Mouse (Mus musculus) 3T3-L1 (cell line): ENCODE data around the gene Abi2.
A peak's percentile ranks its signal among the peaks of the same experiment; 100 is the strongest.

Source experiments
- DNase-seq: peaks from one replicate; pipeline ENCODE4 v3.0.0-alpha.2; 2015; ENCODE audit warnings: low read depth, low spot score

Abi2 gene

DNA sequence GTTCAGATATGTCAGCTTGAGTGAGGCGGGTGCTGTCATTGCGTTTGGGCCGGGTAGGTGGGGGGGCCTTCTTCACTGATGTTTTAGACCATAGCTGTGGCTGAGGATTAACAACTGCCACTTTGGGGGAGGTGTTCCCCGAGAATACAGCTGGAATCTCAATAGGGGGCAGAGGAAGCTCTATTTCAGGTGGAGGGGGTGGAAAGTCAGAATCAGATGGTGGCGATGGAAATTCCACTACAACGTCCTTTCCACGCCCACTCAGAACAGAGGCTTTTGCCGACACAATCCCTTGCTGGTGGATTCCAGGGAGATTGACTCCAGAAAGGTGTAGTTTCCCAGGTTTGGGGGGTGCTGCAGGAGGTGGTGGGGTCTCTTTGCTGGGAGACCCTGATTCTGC, 79.2 kb downstream of the Abi2 start:
- DNase-seq = no peak

DNA sequence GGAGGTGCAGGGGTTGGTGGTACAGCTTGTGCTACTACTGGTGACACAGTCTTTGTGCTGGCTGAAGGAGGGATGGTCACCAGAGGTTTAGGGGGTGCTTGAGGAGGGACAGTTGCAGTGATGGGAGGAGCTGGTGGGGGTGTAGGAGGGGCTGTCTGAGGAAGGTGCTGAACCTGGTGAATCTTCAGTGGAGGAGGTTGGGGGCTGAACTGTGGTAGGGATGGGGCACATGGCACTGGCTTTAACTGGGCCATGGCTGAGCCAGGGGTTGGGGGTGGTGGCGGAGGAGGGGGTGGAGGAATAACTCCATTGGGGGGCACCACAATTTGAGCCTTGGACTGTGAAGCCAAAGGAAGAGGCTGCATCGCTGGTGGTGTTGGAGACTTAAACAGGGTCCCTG, 80.2 kb downstream of the Abi2 start:
- no peak for DNase-seq

GRCm38 (mm10) chr1:60490510-60490909, 81.1 kb downstream of the Abi2 start:
- no peak for DNase-seq

DNA sequence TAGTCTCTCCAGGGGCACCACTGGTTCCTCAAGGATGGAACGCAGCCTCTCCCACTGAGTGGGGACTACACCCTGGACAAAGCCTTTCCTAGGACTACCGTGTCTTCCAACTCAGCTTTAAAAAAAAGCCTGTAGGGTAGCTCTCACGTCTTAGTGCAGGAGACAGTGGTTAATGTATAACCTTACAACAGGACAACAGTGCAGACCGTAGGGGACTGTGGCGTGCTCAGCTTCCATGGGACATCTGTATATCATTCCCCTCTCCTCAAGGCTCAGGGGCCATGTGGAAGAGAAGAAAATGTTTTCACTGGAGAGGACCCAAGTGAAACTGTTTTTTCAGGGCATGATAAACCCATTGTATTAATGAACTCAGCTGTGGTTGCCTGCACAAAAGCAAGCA, 83.0 kb downstream of the Abi2 start:
- no peak for DNase-seq

DNA sequence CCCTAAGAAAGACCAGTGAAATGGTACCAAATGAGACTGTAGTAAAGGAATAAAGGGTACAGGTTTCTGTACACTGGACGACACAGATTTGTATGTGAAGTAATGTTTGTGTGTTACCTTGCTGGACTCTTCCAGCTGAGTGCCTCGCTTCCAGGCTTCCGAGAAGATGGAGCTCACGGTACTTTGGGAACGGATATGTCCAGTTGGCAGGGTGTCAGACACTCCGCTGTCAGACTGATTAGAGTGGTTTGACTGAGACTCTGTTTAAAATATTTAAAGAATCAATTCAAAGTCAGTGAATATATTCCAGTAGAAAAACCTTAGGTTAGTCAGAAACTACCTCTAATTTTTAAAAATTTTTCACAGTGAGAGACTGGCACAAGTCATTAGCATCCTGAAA, 84.0 kb downstream of the Abi2 start:
- no peak for DNase-seq

- DNase-seq = no peak
Observed at GRCm38 (mm10) chr1:60503456-60503855, 94.0 kb downstream of the Abi2 start.

- no peak for DNase-seq
Observed at GRCm38 (mm10) chr1:60510584-60510983, 101.2 kb downstream of the Abi2 start.

DNA sequence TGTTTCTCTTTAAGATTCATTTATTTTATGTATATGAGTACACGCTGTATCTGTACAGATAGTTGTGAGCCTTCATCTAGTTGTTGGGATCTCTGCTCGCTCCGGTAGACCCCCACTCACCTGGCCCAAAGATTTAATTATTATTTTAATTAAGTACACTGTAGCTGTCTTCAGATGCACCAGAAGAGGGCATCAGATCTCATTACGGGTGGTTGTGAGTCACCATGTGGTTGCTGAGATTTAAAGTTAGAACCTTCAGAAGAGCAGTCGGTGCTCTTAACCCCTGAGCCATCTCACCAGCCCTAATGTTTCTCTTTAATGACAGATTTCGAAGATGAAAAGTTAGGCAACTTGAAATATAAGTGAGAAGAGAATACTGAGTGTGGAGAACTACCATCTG, 120.7 kb downstream of the Abi2 start:
- DNase-seq = peak; percentile 22

DNA sequence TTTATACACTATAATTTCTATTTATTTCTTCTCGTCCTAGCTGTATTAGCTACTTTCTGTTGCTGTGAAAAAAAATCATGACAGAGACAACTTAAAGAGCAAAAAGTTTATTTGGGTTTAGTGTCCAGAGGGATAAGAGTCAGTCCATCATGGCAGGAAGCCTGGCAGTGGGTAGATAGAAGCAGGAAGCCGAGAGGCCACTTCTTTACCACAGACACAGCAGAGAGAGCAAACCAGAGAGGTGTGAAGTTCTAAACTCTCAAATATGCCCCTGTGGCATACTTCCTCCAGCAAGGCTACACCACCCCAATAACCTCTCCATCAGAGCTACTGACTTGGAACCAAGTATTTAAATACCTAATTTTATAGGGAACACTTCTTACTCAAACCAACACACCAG, 121.2 kb downstream of the Abi2 start:
- no peak for DNase-seq
